Mouse (Mus musculus) liver, adult 2 months (tissue): ENCODE measurements at regions not wholly inside any gene's neighbourhood (a gene's known extent, or its start where the extent isn't known, plus 50 kb on each side); places are given as distances from the start of the nearest gene placed in this dataset.

Experiments used
- CTCF ChIP-seq: fragments of 200-500 bp; IDR thresholded peaks from 2 replicates; pipeline ENCODE4 v1.5.1; 2011; ENCODE audit warnings: low read depth, low read length, control low read depth
- POLR2A ChIP-seq: fragments of 200-500 bp; IDR thresholded peaks from 2 replicates; pipeline ENCODE4 v1.6.1; 2011; ENCODE audit warnings: low read length, control low read depth; ENCODE audit not compliant: insufficient read depth; ENCODE audit errors: extremely low read depth

DNA sequence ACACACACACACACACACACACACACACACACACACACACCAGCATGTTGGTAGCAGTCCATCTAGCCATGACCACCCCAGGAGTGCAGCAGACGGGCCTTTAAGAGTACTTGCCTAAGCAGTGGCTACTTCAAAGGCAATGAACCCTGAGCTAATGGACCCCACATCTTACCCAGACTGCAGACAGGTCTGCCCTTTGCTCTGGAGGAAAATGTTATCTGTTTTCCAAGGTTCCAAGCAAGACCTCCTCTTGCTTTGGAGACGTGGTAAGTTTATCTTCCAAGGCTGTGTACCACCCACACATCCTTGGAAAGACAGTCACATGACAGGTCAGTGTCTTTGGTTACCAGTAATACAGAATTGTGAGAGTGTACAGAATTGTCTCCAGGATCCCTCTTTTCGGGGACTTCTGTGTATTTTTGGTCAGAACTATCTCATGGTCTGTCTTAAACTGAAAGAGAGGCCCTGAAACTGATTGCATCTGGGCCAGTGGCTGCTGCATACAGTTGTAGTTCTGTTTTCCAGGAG is 88.4 kb upstream of the Gm9887 start:
- TF ChIP-seq CTCF: no peak
- TF ChIP-seq POLR2A: no peak
